Mouse (Mus musculus) myocyte (in vitro differentiated cells): ENCODE results near the gene Met. TPM values are rescaled to one million over a fixed set of nuclear protein-coding genes. Genes with fewer than 3 reads are reported as not detected.
A peak's percentile ranks its signal among the peaks of the same experiment; 100 is the strongest.

Experiments used
- H3K27me3 ChIP-seq: one replicate; pipeline ENCODE4 v1.6.1; 2011; ENCODE audit not compliant: control insufficient read depth, insufficient read depth, insufficient read length
- H3K36me3 ChIP-seq: one replicate; pipeline ENCODE4 v1.6.1; 2011; ENCODE audit not compliant: control insufficient read depth, insufficient read depth
- H3K4me2 ChIP-seq: one replicate; pipeline ENCODE4 v1.6.1; 2011; ENCODE audit warnings: low read depth, control low read depth
- H3K4me3 ChIP-seq: one replicate; pipeline ENCODE4 v1.5.1; 2011; ENCODE audit warnings: mild to moderate bottlenecking, control low read depth, moderate library complexity
- H3K79me2 ChIP-seq: one replicate; pipeline ENCODE4 v1.6.1; 2011; ENCODE audit not compliant: control insufficient read depth, insufficient read depth
- H3ac ChIP-seq: one replicate; pipeline ENCODE4 v1.6.1; 2011; ENCODE audit not compliant: control insufficient read depth, insufficient read length
- CEBPB ChIP-seq: IDR thresholded peaks from 2 replicates; pipeline ENCODE4 v1.6.1; 2011; ENCODE audit warnings: mild to moderate bottlenecking, moderate library complexity; ENCODE audit not compliant: poor library complexity, insufficient read depth, severe bottlenecking
- E2F4 ChIP-seq: IDR thresholded peaks from one replicate; pipeline ENCODE4 v1.6.1; 2011; ENCODE audit warnings: mild to moderate bottlenecking, control low read depth, moderate library complexity; ENCODE audit not compliant: insufficient read depth
- MAX ChIP-seq: IDR thresholded peaks from one replicate; pipeline ENCODE4 v1.6.1; 2011; ENCODE audit warnings: low read depth, mild to moderate bottlenecking, control low read depth
- MYOD1 ChIP-seq, 3 experiments: IDR thresholded peaks; one replicate each; pipeline ENCODE4 v1.6.1; 2011; ENCODE audit warnings: control low read depth in 2 of 3, low read depth in 2 of 3, mild to moderate bottlenecking in 2 of 3, moderate library complexity in 1 of 3; ENCODE audit not compliant: insufficient read length in 2 of 3, control insufficient read depth in 1 of 3
- MYOG ChIP-seq, 3 experiments: IDR thresholded peaks; one replicate each; pipeline ENCODE4 v1.6.1; 2011; ENCODE audit warnings: control low read depth in 2 of 3, low read depth in 2 of 3, mild to moderate bottlenecking in 2 of 3; ENCODE audit not compliant: insufficient read length in 2 of 3, control insufficient read depth in 1 of 3, insufficient read depth in 1 of 3
- POLR2A ChIP-seq: IDR thresholded peaks from one replicate; pipeline ENCODE4 v1.6.1; 2011; ENCODE audit warnings: low read depth, mild to moderate bottlenecking, control low read depth, moderate library complexity; ENCODE audit not compliant: insufficient read length
- POLR2AphosphoS2 ChIP-seq: IDR thresholded peaks from one replicate; pipeline ENCODE4 v1.6.1; 2011; ENCODE audit warnings: low read depth, control low read depth; ENCODE audit not compliant: insufficient read length
- REST ChIP-seq: IDR thresholded peaks from one replicate; pipeline ENCODE4 v1.6.1; 2011; ENCODE audit warnings: mild to moderate bottlenecking, control low read depth, moderate library complexity; ENCODE audit not compliant: insufficient read depth, insufficient read length
- SRF ChIP-seq: IDR thresholded peaks from one replicate; pipeline ENCODE4 v1.6.1; 2011; ENCODE audit warnings: low read depth; ENCODE audit not compliant: control insufficient read depth, insufficient read length
- TCF12 ChIP-seq: IDR thresholded peaks from one replicate; pipeline ENCODE4 v1.6.1; 2011; ENCODE audit warnings: mild to moderate bottlenecking, control low read depth; ENCODE audit not compliant: poor library complexity, insufficient read depth, severe bottlenecking
- TCF3 ChIP-seq: IDR thresholded peaks from one replicate; pipeline ENCODE4 v1.6.1; 2011; ENCODE audit warnings: low read depth, control low read depth; ENCODE audit not compliant: insufficient read length
- USF1 ChIP-seq: IDR thresholded peaks from one replicate; pipeline ENCODE4 v1.6.1; 2011; ENCODE audit warnings: low read depth, mild to moderate bottlenecking, control low read depth, moderate library complexity
- polyA plus RNA-seq: library from polyadenylated mRNA; unstranded; fragments of >200 nt; fragmentation: generic; extraction: Trizol; gene quantifications from one replicate; pipeline ENCODE4 v1.2.1, GENCODE M21; 2012; ENCODE audit warnings: missing spikeins

The Met gene
- 4.5 TPM for polyA plus RNA-seq

DNA sequence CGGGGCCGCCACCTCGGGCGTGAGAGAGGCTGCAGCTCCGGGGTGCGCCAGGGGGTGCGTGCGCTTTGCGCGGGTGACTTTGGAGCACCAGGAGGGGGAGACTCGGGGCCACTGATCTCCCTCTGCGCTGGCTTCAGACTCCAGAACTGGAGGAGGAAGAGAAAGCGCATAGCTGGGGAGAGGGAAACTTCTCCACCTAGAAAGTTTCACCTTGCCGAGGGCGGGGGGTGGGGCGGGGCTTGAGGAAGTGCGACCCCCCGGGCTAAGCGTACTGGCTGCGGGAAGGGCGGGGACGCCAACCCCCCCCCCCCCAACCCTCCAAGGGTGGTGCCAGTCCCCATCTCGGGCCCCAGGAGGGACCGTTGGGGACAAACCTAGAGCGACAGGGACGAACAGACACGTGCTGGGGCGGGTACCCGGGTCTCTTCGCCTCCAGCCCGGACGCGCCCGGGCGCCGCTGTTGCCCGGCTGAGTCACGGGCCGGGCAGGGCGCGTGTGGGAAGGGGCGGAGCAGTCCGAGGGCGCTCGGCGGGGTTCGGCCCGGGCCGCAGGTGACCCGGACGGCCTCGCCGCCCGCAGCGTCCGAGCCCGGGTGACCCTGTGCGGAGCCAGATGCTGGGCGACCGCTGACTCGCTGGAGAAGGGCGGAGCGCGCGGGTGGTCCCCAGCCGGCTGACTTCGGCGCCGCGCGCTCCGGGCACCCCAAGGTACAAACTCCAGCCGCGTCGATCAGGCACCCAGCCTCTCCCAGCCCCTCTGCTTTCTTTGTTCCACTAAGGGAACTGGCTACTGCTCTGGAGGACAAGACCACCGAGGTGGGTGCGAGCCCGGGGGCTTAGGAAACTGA lies at the start of gene Met:
TSS of gene Met (plus strand) at position 367 of the 847 bp plus-strand sequence.
- peak within 1 kb of the TSS; percentile 29 for H3ac ChIP-seq
- H3K4me2 ChIP-seq: peak within 1 kb of the TSS; percentile 80
- peak in 1 of 3 experiments; percentile 35 for TF ChIP-seq MYOG (IDR thresholded peaks at IDR 0.05; ENCODE audit: control insufficient read depth in 1 of 3, insufficient read depth in 1 of 3, insufficient read length in 2 of 3, low read depth in 2 of 3)
- peak; percentile 60 for TF ChIP-seq POLR2A
- no peak for TF ChIP-seq REST
- TF ChIP-seq MYOD1 (IDR thresholded peaks at IDR 0.05; ENCODE audit: control insufficient read depth in 1 of 3, insufficient read length in 2 of 3, low read depth in 2 of 3): peak in 1 of 3 experiments; percentile 32
- H3K79me2 ChIP-seq: peaks cover 27% of the 10 kb centered on the region
- H3K4me3 ChIP-seq: peak within 1 kb of the TSS; percentile 64
- no peaks in the 10 kb centered on the region for H3K27me3 ChIP-seq
- no peaks in the 10 kb centered on the region for H3K36me3 ChIP-seq

GRCm38 (mm10) chr6:17418226-17418625 lies 45.4 kb upstream of the Met start:
- Histone ChIP-seq H3K79me2 (no peaks in the 10 kb centered on the region), H3K36me3 (no peaks in the 10 kb centered on the region), H3ac (no peak overlapping the region), H3K27me3 (no peaks in the 10 kb centered on the region), H3K4me3 (no peak overlapping the region), H3K4me2 (no peak overlapping the region)
- TF ChIP-seq CEBPB: no peak
- no peak for TF ChIP-seq E2F4
- TF ChIP-seq USF1: no peak
- TF ChIP-seq TCF12: no peak
- TF ChIP-seq POLR2A: no peak
- no peak for TF ChIP-seq POLR2AphosphoS2
- no peak for TF ChIP-seq SRF
- no peak for TF ChIP-seq MYOD1 (IDR thresholded peaks at IDR 0.05; ENCODE audit: control insufficient read depth in 1 of 3, insufficient read length in 2 of 3, low read depth in 2 of 3)
- TF ChIP-seq TCF3: no peak
- no peak for TF ChIP-seq REST
- no peak for TF ChIP-seq MYOG (IDR thresholded peaks at IDR 0.05; ENCODE audit: control insufficient read depth in 1 of 3, insufficient read depth in 1 of 3, insufficient read length in 2 of 3, low read depth in 2 of 3)
- TF ChIP-seq MAX: no peak

DNA sequence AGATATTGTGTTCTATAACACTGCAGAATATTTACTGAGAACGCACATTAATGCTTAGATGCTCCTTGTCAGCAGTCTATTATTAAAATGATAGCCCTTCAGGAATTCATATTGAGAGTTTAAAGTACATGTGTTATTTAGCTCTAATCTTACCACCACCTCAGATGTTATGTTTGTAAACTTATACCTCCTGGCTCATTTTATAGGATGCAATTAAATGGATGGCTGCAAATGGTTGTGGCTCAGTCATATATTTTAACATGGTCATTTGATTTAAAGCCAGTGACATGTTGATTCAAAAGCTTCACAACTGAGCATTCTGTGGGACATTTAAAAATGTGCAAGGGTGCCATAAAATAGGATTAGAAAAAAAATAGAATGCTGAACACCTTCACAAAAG lies 41.2 kb upstream of the Met start:
- H3ac ChIP-seq: no peak overlapping the region
- H3K79me2 ChIP-seq: no peaks in the 10 kb centered on the region
- no peak overlapping the region for H3K4me2 ChIP-seq
- no peaks in the 10 kb centered on the region for H3K36me3 ChIP-seq
- H3K4me3 ChIP-seq: no peak overlapping the region
- TF ChIP-seq REST (no peak), TCF12 (no peak), MYOG (IDR thresholded peaks at IDR 0.05; ENCODE audit: control insufficient read depth in 1 of 3, insufficient read depth in 1 of 3, insufficient read length in 2 of 3, low read depth in 2 of 3) (no peak), MYOD1 (IDR thresholded peaks at IDR 0.05; ENCODE audit: control insufficient read depth in 1 of 3, insufficient read length in 2 of 3, low read depth in 2 of 3) (no peak), POLR2AphosphoS2 (no peak), USF1 (no peak), E2F4 (no peak), POLR2A (no peak), SRF (no peak), MAX (no peak), TCF3 (no peak), CEBPB (no peak)
- H3K27me3 ChIP-seq: no peaks in the 10 kb centered on the region

- Histone ChIP-seq H3K4me2 (peak overlapping the region; percentile 42), H3K4me3 (no peak overlapping the region), H3K27me3 (no peaks in the 10 kb centered on the region), H3K79me2 (no peaks in the 10 kb centered on the region), H3ac (no peak overlapping the region), H3K36me3 (no peaks in the 10 kb centered on the region)
- no peak for TF ChIP-seq MAX
- TF ChIP-seq E2F4: no peak
- no peak for TF ChIP-seq POLR2A
- TF ChIP-seq MYOG (IDR thresholded peaks at IDR 0.05; ENCODE audit: control insufficient read depth in 1 of 3, insufficient read depth in 1 of 3, insufficient read length in 2 of 3, low read depth in 2 of 3): no peak
- no peak for TF ChIP-seq TCF3
- no peak for TF ChIP-seq POLR2AphosphoS2
- no peak for TF ChIP-seq REST
- TF ChIP-seq CEBPB: no peak
- TF ChIP-seq USF1: no peak
- TF ChIP-seq TCF12: no peak
- no peak for TF ChIP-seq SRF
- no peak for TF ChIP-seq MYOD1 (IDR thresholded peaks at IDR 0.05; ENCODE audit: control insufficient read depth in 1 of 3, insufficient read length in 2 of 3, low read depth in 2 of 3)
Measured at GRCm38 (mm10) chr6:17429041-17429440, 34.6 kb upstream of the Met start.
